Mouse (Mus musculus) embryonic fibroblast, embryonic 13.5 days (primary cell): Measurements from ENCODE around the gene Tns3.

Source experiments
- CTCF ChIP-seq: IDR thresholded peaks from 2 replicates; pipeline ENCODE4 v1.5.1; 2011; ENCODE audit warnings: mild to moderate bottlenecking, control low read depth, low read length, moderate library complexity, borderline replicate concordance; ENCODE audit not compliant: insufficient read depth
- POLR2A ChIP-seq: IDR thresholded peaks from 2 replicates; pipeline ENCODE4 v1.6.1; 2011; ENCODE audit warnings: low read depth, mild to moderate bottlenecking, control low read depth, low read length, moderate library complexity

- TF ChIP-seq CTCF (no peak), POLR2A (no peak)
These were observed 61.7 kb downstream of the Tns3 start for GRCm38 (mm10) chr11:8602606-8603005.
